Mouse (Mus musculus) heart, adult 2 months (tissue): Measurements from ENCODE around the gene Ylpm1. TPM values are rescaled to one million over a fixed set of nuclear protein-coding genes. Genes with fewer than 3 reads are reported as not detected.

Experiments used
- DNase-seq, 2 experiments: peaks; one replicate each; pipeline ENCODE4 v3.0.0; 2021
- H3K27ac ChIP-seq: fragments of 200-600 bp; 2 replicates; pipeline ENCODE4 v1.8.1; 2022
- H3K27me3 ChIP-seq: fragments of 200-500 bp; 2 replicates; pipeline ENCODE4 v1.6.1; 2012; ENCODE audit warnings: mild to moderate bottlenecking, low read length, inconsistent platforms, mixed read lengths; ENCODE audit not compliant: control insufficient read depth, insufficient read depth
- H3K36me3 ChIP-seq: fragments of 200-500 bp; 2 replicates; pipeline ENCODE4 v1.6.1; 2012; ENCODE audit warnings: low read length, inconsistent platforms; ENCODE audit not compliant: control insufficient read depth, insufficient read depth
- H3K4me1 ChIP-seq: fragments of 200-500 bp; 2 replicates; pipeline ENCODE4 v1.6.1; 2011; ENCODE audit warnings: low read length; ENCODE audit not compliant: control insufficient read depth, insufficient read depth
- H3K4me3 ChIP-seq: fragments of 200-600 bp; 2 replicates; pipeline ENCODE4 v1.8.1; 2022
- H3K79me2 ChIP-seq: fragments of 200-500 bp; replicated peaks from 2 replicates; pipeline ENCODE4 v1.6.1; 2012; ENCODE audit warnings: mild to moderate bottlenecking, inconsistent platforms, low read length, moderate library complexity, mixed read lengths; ENCODE audit not compliant: control insufficient read depth, insufficient read depth
- H3K9ac ChIP-seq: fragments of 200-500 bp; 2 replicates; pipeline ENCODE4 v1.6.1; 2012; ENCODE audit warnings: low read depth, mild to moderate bottlenecking, control low read depth, inconsistent platforms, low read length, mixed read lengths
- CTCF ChIP-seq: fragments of 200-600 bp; IDR thresholded peaks from 2 replicates; pipeline ENCODE4 v1.8.1; 2022; ENCODE audit warnings: antibody characterized with exemption, mild to moderate bottlenecking, moderate library complexity
- EP300 ChIP-seq: fragments of 200-500 bp; IDR thresholded peaks from 2 replicates; pipeline ENCODE4 v1.6.1; 2011; ENCODE audit warnings: low read depth, low read length, control low read depth; ENCODE audit not compliant: insufficient read depth
- POLR2A ChIP-seq: fragments of 200-500 bp; IDR thresholded peaks from 2 replicates; pipeline ENCODE4 v1.6.1; 2011; ENCODE audit warnings: mild to moderate bottlenecking, low read depth, low read length, control low read depth; ENCODE audit not compliant: insufficient read depth
- WGBS: fragments of 180-500 bp; shearing (Covaris S2); methylation state at CpG from one replicate; pipeline ENCODE4 v1.1.7; 2018; 5-methylcytosine and 5-hydroxymethylcytosine counted together
- intact Hi-C: fragments of 180-260 bp; cut with DNase I; formaldehyde crosslinking; loops from one replicate; pipeline ENCODE4 v1.15.1; 2025
- polyA plus RNA-seq: library from polyadenylated mRNA; depleted of rRNA; stranded (reverse); fragments of >200 nt; gene quantifications from 2 replicates; pipeline ENCODE4 v1.2.3, GENCODE M21; 2012
- total RNA-seq, 2 experiments: library from RNA; stranded (reverse); gene quantifications; 2 replicates each; pipeline ENCODE4 v1.2.3; 2021

The Ylpm1 gene
- total and polyA plus RNA-seq, 3 experiments = 9.3 to 26.8 (median 26.7) TPM

GRCm38 (mm10) chr12:85094706-85095105 lies 98.6 kb downstream of the Ylpm1 start:
- H3K4me3 ChIP-seq = no peak overlapping the region
- peak overlapping the region; percentile 36 for H3K27ac ChIP-seq
- no peaks in the 10 kb centered on the region for H3K4me1 ChIP-seq
- TF ChIP-seq EP300 = no peak
- TF ChIP-seq CTCF = no peak
- TF ChIP-seq POLR2A = no peak
- H3K79me2 ChIP-seq = no peaks in the 10 kb centered on the region
- no peaks in the 10 kb centered on the region for H3K36me3 ChIP-seq
- H3K27me3 ChIP-seq = no peaks in the 10 kb centered on the region
- 72% methylated on average over 10 of the region's 10 CpGs for WGBS
- H3K9ac ChIP-seq = no peak overlapping the region
- intact Hi-C loops = loop anchor here (5.0 kb wide), 1 partner anchor 48 kb away; no protein-coding TSS in a partner anchor
- DNase-seq = peak; percentile 52 to 64

GRCm38 (mm10) chr12:85095146-85095545 lies 99.0 kb downstream of the Ylpm1 start:
- H3K27ac ChIP-seq = no peak overlapping the region
- intact Hi-C loops = no loop called here
- DNase-seq = no peak
- H3K4me3 ChIP-seq = no peak overlapping the region
- no peak for TF ChIP-seq EP300
- TF ChIP-seq CTCF = no peak
- TF ChIP-seq POLR2A = no peak
- no peak overlapping the region for H3K9ac ChIP-seq
- H3K79me2 ChIP-seq = no peaks in the 10 kb centered on the region
- no peaks in the 10 kb centered on the region for H3K27me3 ChIP-seq
- no peaks in the 10 kb centered on the region for H3K36me3 ChIP-seq
- no peaks in the 10 kb centered on the region for H3K4me1 ChIP-seq
- 84% methylated on average over 11 of the region's 11 CpGs for WGBS

- Histone ChIP-seq H3K27me3 (no peaks in the 10 kb centered on the region), H3K36me3 (no peaks in the 10 kb centered on the region), H3K79me2 (no peaks in the 10 kb centered on the region), H3K27ac (no peak overlapping the region), H3K4me3 (no peak overlapping the region), H3K4me1 (no peaks in the 10 kb centered on the region), H3K9ac (no peak overlapping the region)
- no peak for DNase-seq
- 75% methylated on average over 7 of the region's 7 CpGs for WGBS
- TF ChIP-seq POLR2A = no peak
- TF ChIP-seq EP300 = no peak
- TF ChIP-seq CTCF = no peak
- intact Hi-C loops = no loop called here
Observed at GRCm38 (mm10) chr12:85095859-85096258, 99.7 kb downstream of the Ylpm1 start.

- H3K36me3 ChIP-seq = no peaks in the 10 kb centered on the region
- no peaks in the 10 kb centered on the region for H3K79me2 ChIP-seq
- WGBS = 75% methylated on average over 14 of the region's 14 CpGs
- no peak for DNase-seq
- H3K4me3 ChIP-seq = no peak overlapping the region
- H3K27me3 ChIP-seq = no peaks in the 10 kb centered on the region
- H3K9ac ChIP-seq = no peak overlapping the region
- no peak overlapping the region for H3K27ac ChIP-seq
- H3K4me1 ChIP-seq = no peaks in the 10 kb centered on the region
- intact Hi-C loops = no loop called here
- no peak for TF ChIP-seq POLR2A
- TF ChIP-seq EP300 = no peak
- TF ChIP-seq CTCF = no peak
Observed at GRCm38 (mm10) chr12:85101001-85101400, 104.9 kb downstream of the Ylpm1 start.

GRCm38 (mm10) chr12:85101521-85102106 lies 105.5 kb downstream of the Ylpm1 start:
- no peak for DNase-seq
- 83% methylated on average over 5 of the region's 5 CpGs for WGBS
- Histone ChIP-seq H3K36me3 (no peaks in the 10 kb centered on the region), H3K4me3 (no peak overlapping the region), H3K9ac (no peak overlapping the region), H3K4me1 (no peaks in the 10 kb centered on the region), H3K27me3 (no peaks in the 10 kb centered on the region), H3K79me2 (no peaks in the 10 kb centered on the region), H3K27ac (no peak overlapping the region)
- intact Hi-C loops = no loop called here
- no peak for TF ChIP-seq EP300
- no peak for TF ChIP-seq CTCF
- TF ChIP-seq POLR2A = no peak

- no peak overlapping the region for H3K27ac ChIP-seq
- no peaks in the 10 kb centered on the region for H3K36me3 ChIP-seq
- no peak for DNase-seq
- H3K27me3 ChIP-seq = no peaks in the 10 kb centered on the region
- intact Hi-C loops = no loop called here
- 85% methylated on average over 8 of the region's 8 CpGs for WGBS
- H3K79me2 ChIP-seq = no peaks in the 10 kb centered on the region
- no peak overlapping the region for H3K9ac ChIP-seq
- no peak for TF ChIP-seq POLR2A
- TF ChIP-seq EP300 = no peak
- TF ChIP-seq CTCF = no peak
- no peaks in the 10 kb centered on the region for H3K4me1 ChIP-seq
- no peak overlapping the region for H3K4me3 ChIP-seq
Observed at GRCm38 (mm10) chr12:85103096-85103495, 107.0 kb downstream of the Ylpm1 start.
